Mouse (Mus musculus): ENCODE measurements around the gene Myh14. TPM values are rescaled to one million over a fixed set of nuclear protein-coding genes. Genes with fewer than 3 reads are reported as not detected.
"Not testable (repeated sequence)": the region's sequence is repeated elsewhere in the genome, so short reads cannot be mapped to it uniquely, and the experiment has no call there.

Myh14 gene
- polyA plus RNA-seq (2015; fragmentation: Nextera tagmentation; extraction: Ambion mirVana) = 3.3 and 4.4 TPM in 2 replicates

- Histone ChIP-seq H3K4me2 (peak within 1 kb of the TSS; percentile 68), H3K9ac (no peak within 1 kb of the TSS), H3K27me3 (peaks cover 28% of the 10 kb centered on the region), H3K36me3 (no peaks in the 10 kb centered on the region), H3K4me1 (replicated peaks) (peaks cover 10% of the 10 kb centered on the region), H3K4me3 (peak within 1 kb of the TSS; percentile 35), H3K9me3 (no peaks in the 10 kb centered on the region), H3K27ac (replicated peaks) (no peak within 1 kb of the TSS; the same call in 1 of the 2 replicates)
- peak; percentile 97 for ATAC-seq (ENCODE audit: low FRiP score, low read depth)
- WGBS = 0% methylated on average over 23 of the region's 23 CpGs
Observed at GRCm38 (mm10) chr7:44670803-44671202, at the start of gene Myh14. Gene Myh14 (minus strand): TSS chr7:44670843.

- H3K9ac ChIP-seq = no peak overlapping the region
- no peak for ATAC-seq (ENCODE audit: low FRiP score, low read depth)
- no peaks in the 10 kb centered on the region for H3K27me3 ChIP-seq
- H3K4me2 ChIP-seq = no peak overlapping the region
- no peaks in the 10 kb centered on the region for H3K9me3 ChIP-seq
- no peaks in the 10 kb centered on the region for H3K36me3 ChIP-seq
- no peaks in the 10 kb centered on the region for H3K4me1 ChIP-seq (replicated peaks)
- no peak overlapping the region for H3K4me3 ChIP-seq
- WGBS = 89% methylated on average over 5 of the region's 5 CpGs
- no peak overlapping the region for H3K27ac ChIP-seq (replicated peaks)
Observed at GRCm38 (mm10) chr7:44709881-44710280, 39.2 kb upstream of the Myh14 start.

GRCm38 (mm10) chr7:44708574-44708973 is 37.9 kb upstream of the Myh14 start, which contains the start of gene Izumo2:
Gene Izumo2 (plus strand): TSS chr7:44708742.
- no peak within 1 kb of the TSS for H3K4me2 ChIP-seq
- H3K36me3 ChIP-seq = no peaks in the 10 kb centered on the region
- H3K9me3 ChIP-seq = no peaks in the 10 kb centered on the region
- no peaks in the 10 kb centered on the region for H3K4me1 ChIP-seq (replicated peaks)
- H3K27ac ChIP-seq (replicated peaks) = no peak within 1 kb of the TSS
- ATAC-seq (ENCODE audit: low FRiP score, low read depth) = no peak
- no peak within 1 kb of the TSS for H3K4me3 ChIP-seq
- H3K27me3 ChIP-seq = no peaks in the 10 kb centered on the region
- 74% methylated on average over 14 of the region's 14 CpGs for WGBS
- no peak within 1 kb of the TSS for H3K9ac ChIP-seq

- H3K36me3 ChIP-seq; H3K9ac ChIP-seq; H3K27ac ChIP-seq (replicated peaks); H3K9me3 ChIP-seq; H3K4me1 ChIP-seq (replicated peaks); ATAC-seq (ENCODE audit: low FRiP score, low read depth); H3K4me3 ChIP-seq; H3K27me3 ChIP-seq; H3K4me2 ChIP-seq: not testable (repeated sequence)
- WGBS = 90% methylated on average over 5 of the region's 6 CpGs
Observed at GRCm38 (mm10) chr7:44708093-44708492, 37.5 kb upstream of the Myh14 start.

GRCm38 (mm10) chr7:44707169-44707675 is 36.6 kb upstream of the Myh14 start:
- Histone ChIP-seq H3K9me3 (no peaks in the 10 kb centered on the region), H3K9ac (no peak overlapping the region), H3K4me1 (replicated peaks) (no peaks in the 10 kb centered on the region), H3K4me3 (no peak overlapping the region), H3K36me3 (no peaks in the 10 kb centered on the region), H3K27me3 (no peaks in the 10 kb centered on the region), H3K4me2 (no peak overlapping the region), H3K27ac (replicated peaks) (no peak overlapping the region)
- 88% methylated on average over 5 of the region's 5 CpGs for WGBS
- no peak for ATAC-seq (ENCODE audit: low FRiP score, low read depth)

GRCm38 (mm10) chr7:44706322-44706721 is 35.7 kb upstream of the Myh14 start:
- H3K9me3 ChIP-seq = no peaks in the 10 kb centered on the region
- no peak overlapping the region for H3K9ac ChIP-seq
- H3K4me2 ChIP-seq = no peak overlapping the region
- H3K27ac ChIP-seq (replicated peaks) = no peak overlapping the region
- no peak overlapping the region for H3K4me3 ChIP-seq
- no peaks in the 10 kb centered on the region for H3K36me3 ChIP-seq
- no peaks in the 10 kb centered on the region for H3K4me1 ChIP-seq (replicated peaks)
- no peak for ATAC-seq (ENCODE audit: low FRiP score, low read depth)
- no peaks in the 10 kb centered on the region for H3K27me3 ChIP-seq

- Histone ChIP-seq H3K4me3 (no peak overlapping the region), H3K4me2 (no peak overlapping the region), H3K9me3 (no peaks in the 10 kb centered on the region), H3K27ac (replicated peaks) (no peak overlapping the region), H3K9ac (no peak overlapping the region), H3K27me3 (no peaks in the 10 kb centered on the region), H3K4me1 (replicated peaks) (no peaks in the 10 kb centered on the region), H3K36me3 (no peaks in the 10 kb centered on the region)
- ATAC-seq (ENCODE audit: low FRiP score, low read depth) = no peak
- 92% methylated on average over 4 of the region's 4 CpGs for WGBS
Observed at GRCm38 (mm10) chr7:44705086-44705485, 34.4 kb upstream of the Myh14 start.

- Histone ChIP-seq H3K36me3 (no peaks in the 10 kb centered on the region), H3K4me1 (replicated peaks) (no peaks in the 10 kb centered on the region), H3K27ac (replicated peaks) (no peak overlapping the region), H3K9ac (no peak overlapping the region), H3K4me3 (no peak overlapping the region), H3K4me2 (no peak overlapping the region), H3K9me3 (no peaks in the 10 kb centered on the region), H3K27me3 (no peaks in the 10 kb centered on the region)
- 58% methylated on average over 3 of the region's 3 CpGs for whole genome bisulfite sequencing
- no peak for ATAC-seq (ENCODE audit: low FRiP score, low read depth)
Observed at GRCm38 (mm10) chr7:44704363-44704762, 33.7 kb upstream of the Myh14 start.

GRCm38 (mm10) chr7:44702985-44703384 is 32.3 kb upstream of the Myh14 start:
- Histone ChIP-seq H3K9me3 (no peaks in the 10 kb centered on the region), H3K4me2 (no peak overlapping the region), H3K27me3 (0 out of 2 replicates have a peak, but pooled peaks cover under 1% of the 10 kb centered on the region), H3K27ac (replicated peaks) (no peak overlapping the region), H3K36me3 (no peaks in the 10 kb centered on the region), H3K9ac (no peak overlapping the region), H3K4me1 (replicated peaks) (no peaks in the 10 kb centered on the region), H3K4me3 (no peak overlapping the region)
- 86% methylated on average over 8 of the region's 8 CpGs for WGBS
- ATAC-seq (ENCODE audit: low FRiP score, low read depth) = no peak

- no peaks in the 10 kb centered on the region for H3K36me3 ChIP-seq
- no peaks in the 10 kb centered on the region for H3K9me3 ChIP-seq
- no peak overlapping the region for H3K9ac ChIP-seq
- no peak overlapping the region for H3K27ac ChIP-seq (replicated peaks)
- 0 out of 2 replicates have a peak, but pooled peaks cover 5% of the 10 kb centered on the region for H3K27me3 ChIP-seq
- H3K4me3 ChIP-seq = no peak overlapping the region
- no peak overlapping the region for H3K4me2 ChIP-seq
- peaks cover 7% of the 10 kb centered on the region; the same call in 1 of the 2 replicates for H3K4me1 ChIP-seq (replicated peaks)
- ATAC-seq (ENCODE audit: low FRiP score, low read depth) = peak; percentile 71; the same call in 1 of the 2 replicates
- WGBS = 10% methylated on average over 5 of the region's 6 CpGs
Observed at GRCm38 (mm10) chr7:44701921-44702320, 31.3 kb upstream of the Myh14 start.

GRCm38 (mm10) chr7:44697980-44698379 is 27.3 kb upstream of the Myh14 start:
- Histone ChIP-seq H3K9ac (no peak overlapping the region), H3K9me3 (no peaks in the 10 kb centered on the region), H3K4me3 (no peak overlapping the region), H3K27me3 (0 out of 2 replicates have a peak, but pooled peaks cover 5% of the 10 kb centered on the region), H3K36me3 (no peaks in the 10 kb centered on the region), H3K27ac (replicated peaks) (no peak overlapping the region), H3K4me1 (replicated peaks) (peaks cover 7% of the 10 kb centered on the region; the same call in 1 of the 2 replicates), H3K4me2 (no peak overlapping the region)
- 66% methylated on average over 7 of the region's 7 CpGs for WGBS
- ATAC-seq (ENCODE audit: low FRiP score, low read depth) = no peak

- Histone ChIP-seq H3K4me3 (no peak overlapping the region), H3K4me1 (replicated peaks) (peaks cover 7% of the 10 kb centered on the region; the same call in 1 of the 2 replicates), H3K27ac (replicated peaks) (no peak overlapping the region; the same call in 1 of the 2 replicates), H3K27me3 (0 out of 2 replicates have a peak, but pooled peaks cover 5% of the 10 kb centered on the region), H3K36me3 (no peaks in the 10 kb centered on the region), H3K9me3 (no peaks in the 10 kb centered on the region), H3K9ac (no peak overlapping the region), H3K4me2 (peak overlapping the region; percentile 13; the same call in 1 of the 2 replicates)
- ATAC-seq (ENCODE audit: low FRiP score, low read depth) = peak; percentile 42; the same call in 1 of the 2 replicates
- WGBS = 17% methylated on average over 20 of the region's 20 CpGs
Observed at GRCm38 (mm10) chr7:44697191-44697710, 26.6 kb upstream of the Myh14 start.
